Mouse (Mus musculus) right cerebral cortex, postnatal 36 days (tissue): Measurements from ENCODE around the gene Ctnnbl1.

ENCODE experiments used
- DNase-seq, 2 experiments: peaks; one replicate each; pipeline ENCODE4 v3.0.0; 2022; ENCODE audit warnings: low spot score in 2 of 2, mixed read lengths in 1 of 2

The Ctnnbl1 gene

GRCm38 (mm10) chr2:157818576-157819320 is 81.5 kb downstream of the Ctnnbl1 start:
- no peak for DNase-seq

- DNase-seq = no peak
These were observed 82.2 kb downstream of the Ctnnbl1 start for GRCm38 (mm10) chr2:157819401-157819800.

- no peak for DNase-seq
These were observed 84.1 kb downstream of the Ctnnbl1 start for GRCm38 (mm10) chr2:157821259-157821658.

GRCm38 (mm10) chr2:157823456-157823855 is 86.3 kb downstream of the Ctnnbl1 start:
- no peak for DNase-seq

DNA sequence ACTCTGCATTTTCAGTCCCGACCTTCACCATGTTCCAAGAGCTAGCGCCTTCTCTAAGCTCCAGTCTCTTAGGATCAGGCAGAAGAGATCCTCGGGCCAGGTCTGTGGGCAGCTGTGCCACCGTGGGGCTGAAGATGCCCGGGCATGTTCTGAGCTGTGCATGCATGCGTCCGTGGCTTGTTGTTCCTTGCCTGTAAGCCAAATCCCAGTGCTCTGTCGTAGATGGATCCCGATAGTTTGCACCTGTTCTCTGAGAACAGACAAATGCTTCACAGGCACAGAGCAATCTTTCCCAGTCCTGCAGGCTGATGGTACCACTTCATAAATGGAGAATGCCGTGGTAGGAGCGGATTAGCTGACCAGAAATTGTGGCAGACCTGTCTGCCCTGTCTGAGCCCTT is 87.0 kb downstream of the Ctnnbl1 start:
- DNase-seq = no peak

- DNase-seq = no peak
These were observed 92.9 kb downstream of the Ctnnbl1 start for GRCm38 (mm10) chr2:157830101-157830500.

DNA sequence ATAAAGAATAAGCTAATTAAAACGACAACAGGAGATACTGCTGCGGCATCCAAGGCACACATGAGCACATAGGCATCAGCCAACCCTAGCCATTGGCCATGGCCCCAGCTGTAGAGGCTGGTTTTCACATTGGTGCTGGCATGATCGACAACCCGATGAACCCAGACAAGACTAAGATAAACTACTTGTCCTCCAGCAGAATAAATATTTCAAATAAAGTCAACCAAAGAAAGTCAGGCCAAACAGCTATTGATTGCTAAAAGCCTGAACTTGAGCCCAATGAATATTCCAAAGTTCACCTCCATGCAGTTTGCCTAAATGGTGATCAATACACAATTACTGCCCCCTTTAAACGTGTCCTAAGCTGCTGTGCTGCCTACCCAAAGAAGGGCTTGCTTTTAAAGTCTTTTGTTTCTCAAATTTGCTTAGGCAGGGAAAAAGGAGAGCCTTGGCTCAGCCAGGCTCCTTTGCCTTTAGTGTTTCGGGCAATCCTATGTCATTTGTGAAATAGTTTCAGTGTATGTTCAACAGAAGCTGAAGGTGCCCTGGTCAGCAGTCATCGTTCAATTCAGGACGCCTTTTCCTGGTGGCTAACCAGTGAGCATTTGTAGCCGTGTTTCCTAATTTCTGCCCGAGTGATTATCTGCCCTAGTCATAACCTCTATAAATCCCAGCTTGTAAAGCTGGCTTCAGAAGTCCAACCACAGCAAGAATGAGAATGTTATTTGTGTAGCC is 93.6 kb downstream of the Ctnnbl1 start:
- DNase-seq = no peak

- DNase-seq = no peak
These were observed 99.8 kb downstream of the Ctnnbl1 start for GRCm38 (mm10) chr2:157837050-157837449.

GRCm38 (mm10) chr2:157838206-157838923 is 101.2 kb downstream of the Ctnnbl1 start:
- no peak for DNase-seq

- DNase-seq = no peak
These were observed 103.5 kb downstream of the Ctnnbl1 start for GRCm38 (mm10) chr2:157840641-157841078.

DNA sequence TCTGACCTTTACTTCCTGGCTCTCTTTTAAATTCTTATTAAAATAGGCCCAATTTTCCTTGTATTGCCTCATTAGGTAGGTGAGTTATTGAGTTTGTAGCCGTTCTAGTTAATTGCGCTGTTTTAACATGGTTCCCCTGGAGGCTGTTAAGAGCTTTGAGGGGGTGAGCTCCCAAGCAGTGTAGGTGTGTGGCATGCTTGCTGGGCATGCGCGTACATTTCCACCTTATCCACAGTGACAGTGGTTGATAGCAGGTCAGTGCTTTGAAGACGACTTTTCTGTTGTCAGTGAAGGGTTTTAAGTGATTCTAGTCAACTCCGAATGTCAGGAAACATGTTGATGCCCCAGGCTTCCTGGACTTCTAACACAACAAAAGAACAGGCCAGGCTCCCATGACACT is 103.9 kb downstream of the Ctnnbl1 start:
- DNase-seq = no peak

DNA sequence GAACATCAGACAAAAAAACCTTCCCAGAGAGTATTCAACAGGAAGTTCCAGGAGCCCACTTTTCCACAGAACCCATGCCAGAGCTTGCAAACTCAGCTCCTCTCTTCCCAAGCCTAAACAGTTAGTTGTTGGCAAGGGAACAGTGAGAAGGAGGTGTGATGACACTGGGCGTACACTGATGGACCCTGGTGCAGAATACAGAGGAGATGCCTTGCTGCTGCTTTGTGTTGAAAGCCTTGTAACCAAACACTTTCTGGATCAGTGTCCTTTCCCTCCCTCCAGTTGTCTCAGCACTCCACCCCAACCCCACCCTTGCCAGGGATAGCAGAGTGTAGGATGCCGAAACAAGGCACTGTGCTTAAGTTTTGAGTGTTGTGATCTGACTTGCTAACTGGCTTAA is 107.5 kb downstream of the Ctnnbl1 start:
- no peak for DNase-seq

GRCm38 (mm10) chr2:157845831-157846230 is 108.6 kb downstream of the Ctnnbl1 start:
- no peak for DNase-seq

DNA sequence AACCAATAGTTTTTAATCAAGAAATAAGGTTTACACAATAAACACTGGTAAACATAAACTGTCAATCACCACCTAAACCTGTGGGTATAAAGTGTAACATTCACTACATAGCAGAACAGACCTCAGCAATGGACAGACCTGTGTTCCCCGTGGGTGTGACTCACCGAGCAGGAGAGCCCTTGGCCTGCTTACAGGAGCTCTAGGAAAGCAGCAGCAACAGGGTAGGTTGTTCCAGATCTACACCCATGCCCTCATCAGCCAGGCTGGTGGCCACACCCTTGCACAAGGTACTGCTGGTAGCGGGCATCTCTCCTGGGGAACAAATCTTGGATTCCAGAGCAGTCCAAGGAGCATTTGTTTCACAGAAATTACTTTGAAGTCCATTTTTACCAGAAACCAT is 115.9 kb downstream of the Ctnnbl1 start:
- DNase-seq = no peak

- DNase-seq = no peak
These were observed 118.6 kb downstream of the Ctnnbl1 start for GRCm38 (mm10) chr2:157855814-157856213.

- no peak for DNase-seq
These were observed 120.3 kb downstream of the Ctnnbl1 start for GRCm38 (mm10) chr2:157857496-157857895.

GRCm38 (mm10) chr2:157858317-157858716 is 121.1 kb downstream of the Ctnnbl1 start:
- no peak for DNase-seq

DNA sequence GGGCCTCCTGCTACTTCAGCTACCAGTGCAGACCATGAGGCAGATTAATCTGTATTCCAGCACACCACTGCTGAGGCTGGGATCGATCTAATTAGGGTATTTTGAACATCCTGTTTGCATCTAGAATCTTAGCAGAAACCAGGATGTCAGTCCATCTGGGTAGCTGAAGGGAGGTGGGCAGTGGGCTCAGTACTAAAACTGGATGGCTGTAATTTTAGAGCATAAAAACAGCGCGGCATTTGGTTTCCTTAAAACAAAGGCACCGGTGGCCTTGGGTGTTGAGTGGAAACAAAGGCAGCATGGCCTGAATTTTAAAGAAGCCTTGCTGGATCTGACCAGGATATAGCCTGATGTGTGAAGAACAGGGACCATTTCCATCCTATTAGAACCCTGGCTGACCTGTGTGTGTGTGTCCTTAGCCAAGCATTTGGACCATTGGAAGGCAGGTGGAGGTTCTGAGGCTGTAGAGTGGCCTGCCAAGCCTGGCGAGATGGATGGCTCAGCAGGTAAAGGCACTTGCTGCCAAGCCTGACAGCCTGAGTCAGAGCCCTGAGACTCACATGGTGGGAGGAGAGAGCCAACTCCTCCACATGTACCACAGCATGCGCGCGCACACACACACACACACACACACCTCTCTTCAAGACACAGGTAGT is 122.0 kb downstream of the Ctnnbl1 start:
- DNase-seq = no peak

DNA sequence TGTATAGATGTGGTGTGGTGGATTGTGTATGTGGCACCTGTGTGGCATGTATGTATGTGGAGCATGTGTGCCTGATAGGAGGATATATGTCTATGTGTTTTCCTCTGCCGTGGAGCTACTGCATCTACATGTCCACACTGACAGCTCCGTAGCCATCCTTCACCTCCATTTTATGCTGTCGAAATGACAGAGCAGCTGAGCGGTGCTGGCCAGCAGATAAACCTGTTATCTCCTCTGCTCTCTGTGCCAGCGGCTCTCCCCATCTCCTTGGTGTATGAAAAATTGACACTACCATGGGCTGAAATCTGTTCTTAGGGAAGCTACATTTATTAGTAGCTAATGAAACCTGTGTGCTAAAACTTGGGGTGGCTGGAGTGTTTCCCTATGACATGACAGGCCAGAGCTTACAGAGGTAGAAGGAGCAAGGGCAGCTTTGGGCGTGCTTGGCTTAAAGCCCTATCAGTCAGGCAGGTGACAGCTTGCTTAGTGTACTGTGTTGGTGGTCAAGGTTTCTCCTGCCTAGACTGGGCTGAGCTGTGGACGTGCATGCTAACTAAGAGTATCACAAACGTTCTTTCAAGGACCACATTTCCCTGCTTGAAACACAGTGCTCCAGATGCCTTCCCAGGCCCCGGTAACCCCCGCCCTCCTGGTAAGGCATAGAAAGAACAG is 124.2 kb downstream of the Ctnnbl1 start:
- no peak for DNase-seq

- DNase-seq = no peak
These were observed 125.1 kb downstream of the Ctnnbl1 start for GRCm38 (mm10) chr2:157862306-157862705.

DNA sequence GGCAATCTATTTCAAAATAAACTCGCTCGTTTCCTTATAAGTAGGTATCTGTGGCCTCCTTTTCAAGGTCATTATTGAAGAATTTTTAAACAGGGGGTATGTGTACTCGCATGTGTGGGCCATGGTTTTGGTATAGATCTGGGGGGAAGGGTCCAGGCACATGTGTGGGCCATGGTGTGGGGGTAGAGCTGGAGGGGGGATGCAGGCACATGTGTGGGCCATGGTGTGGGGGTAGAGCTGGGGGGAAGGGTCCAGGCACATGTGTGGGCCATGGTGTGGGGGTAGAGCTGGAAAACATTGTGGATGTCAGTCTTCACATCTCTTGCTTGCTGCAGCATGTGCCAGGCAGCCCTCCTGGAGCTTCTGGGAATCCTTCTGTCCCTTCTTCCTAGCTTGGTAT is 129.9 kb downstream of the Ctnnbl1 start:
- DNase-seq = no peak
